8 mouse cellular contexts compared by ENCODE assay signal in genomic region chr7:27731946-27732345, GRCm38 (mm10). TPM values are rescaled to one million over a fixed set of nuclear protein-coding genes. Genes with fewer than 3 reads are reported as not detected.
DNase-seq lines count a peak whose midpoint lies in the region; ATAC-seq and TF ChIP-seq lines count a peak whose summit lies in the region.

No protein-coding gene starts in this region.

- H3K4me1 ChIP-seq in cerebellum, adult 2 months (ENCODE audit: control insufficient read depth, insufficient read depth, low read length): peaks cover 4% of the 10 kb centered on the region
- no peaks in the 10 kb centered on the region; the same call in 1 of the 2 replicates for H3K4me1 ChIP-seq in testis, adult 2 months (ENCODE audit: control insufficient read depth, insufficient read depth, low read length)
- H3K4me1 ChIP-seq in limb, embryonic 15.5 days: peaks cover 9% of the 10 kb centered on the region; the same call in 1 of the 2 replicates
- peaks cover 5% of the 10 kb centered on the region; the same call in 1 of the 2 replicates for H3K4me1 ChIP-seq in stomach, embryonic 14.5 days (ENCODE audit: control insufficient read depth, insufficient read depth, low read length)

- no peak for DNase-seq in cerebellum, adult 2 months
- no peak for DNase-seq in testis, postnatal 14 days (ENCODE audit: low spot score)
- no peak for DNase-seq in thymus, postnatal 10 days (ENCODE audit: low spot score in 2 of 2)

- no peak for TF ChIP-seq POLR2A in cerebellum, adult 2 months (IDR thresholded peaks at IDR 0.05; ENCODE audit: borderline replicate concordance, insufficient read depth, low read length)
- TF ChIP-seq POLR2A in testis, adult 2 months (IDR thresholded peaks at IDR 0.05; ENCODE audit: control insufficient read depth, low read depth, low read length): no peak

- ATAC-seq in cerebellum, adult (ENCODE audit: insufficient number of reproducible peaks, low FRiP score, low TSS enrichment): no peak
- ATAC-seq in limb, embryonic 15.5 days (ENCODE audit: insufficient number of reproducible peaks, low FRiP score, low TSS enrichment, low read depth): no peak
- no peak for ATAC-seq in stomach, embryonic 14.5 days (ENCODE audit: insufficient number of reproducible peaks, insufficient read depth, low FRiP score, low read depth)
- ATAC-seq in granulocyte monocyte progenitor cell, adult 5-6 weeks (replicated peaks; ENCODE audit: poor library complexity, severe bottlenecking): no peak

- TF ChIP-seq CTCF in cerebellum, adult 2 months (IDR thresholded peaks at IDR 0.05; ENCODE audit: borderline replicate concordance, insufficient read depth, low read depth, low read length): no peak
- no peak for TF ChIP-seq CTCF in testis, adult 2 months (IDR thresholded peaks at IDR 0.05; ENCODE audit: control insufficient read depth, insufficient read depth, insufficient replicate concordance, low read depth, low read length)

- peak overlapping the region; percentile 63; the same call in 1 of the 2 replicates for H3K27ac ChIP-seq in cerebellum, adult 2 months (ENCODE audit: insufficient read depth, low read length)
- H3K27ac ChIP-seq in testis, adult 2 months (ENCODE audit: control insufficient read depth, insufficient read depth, low read depth, low read length): peak overlapping the region; percentile 59; the same call in 1 of the 2 replicates
- peak overlapping the region; percentile 95 for H3K27ac ChIP-seq in limb, embryonic 15.5 days
- peak overlapping the region; percentile 85 for H3K27ac ChIP-seq in stomach, embryonic 14.5 days (ENCODE audit: low read length)

- H3K9ac ChIP-seq in limb, embryonic 15.5 days: peak overlapping the region; percentile 76
- peak overlapping the region; percentile 74 for H3K9ac ChIP-seq in stomach, embryonic 14.5 days (replicated peaks; ENCODE audit: low read depth, low read length)

- H3K4me2 ChIP-seq in limb, embryonic 15.5 days: peak overlapping the region; percentile 55
- H3K4me2 ChIP-seq in stomach, embryonic 14.5 days (replicated peaks; ENCODE audit: low read depth, low read length): peak overlapping the region; percentile 56

- no peaks in the 10 kb centered on the region for H3K36me3 ChIP-seq in testis, adult 2 months (ENCODE audit: control insufficient read depth, insufficient read depth, low read length)
- no peaks in the 10 kb centered on the region for H3K36me3 ChIP-seq in limb, embryonic 15.5 days
- H3K36me3 ChIP-seq in stomach, embryonic 14.5 days (ENCODE audit: control insufficient read depth, insufficient read depth, low read length): no peaks in the 10 kb centered on the region

- no peaks in the 10 kb centered on the region for H3K27me3 ChIP-seq in cerebellum, adult 2 months (ENCODE audit: control insufficient read depth, insufficient read depth, low read length)
- no peaks in the 10 kb centered on the region for H3K27me3 ChIP-seq in testis, adult 2 months (ENCODE audit: control insufficient read depth, insufficient read depth, low read length)
- H3K27me3 ChIP-seq in limb, embryonic 15.5 days: no peaks in the 10 kb centered on the region
- no peaks in the 10 kb centered on the region for H3K27me3 ChIP-seq in stomach, embryonic 14.5 days (ENCODE audit: control insufficient read depth, insufficient read depth, low read length)

- no peaks in the 10 kb centered on the region for H3K9me3 ChIP-seq in limb, embryonic 15.5 days
- no peaks in the 10 kb centered on the region for H3K9me3 ChIP-seq in stomach, embryonic 14.5 days (ENCODE audit: control insufficient read depth, low read depth, low read length)

- under 1% methylated on average over 12 of the region's 12 CpGs for WGBS in cerebellum, adult 2 months
- WGBS in limb, embryonic 15.5 days: 6% methylated on average over 12 of the region's 12 CpGs
- WGBS in stomach, embryonic 14.5 days: 4% methylated on average over 12 of the region's 12 CpGs

- peak overlapping the region; percentile 55 for H3K4me3 ChIP-seq in cerebellum, adult 2 months (replicated peaks; ENCODE audit: insufficient read depth, low read depth, low read length)
- peak overlapping the region; percentile 90 for H3K4me3 ChIP-seq in testis, adult 2 months (ENCODE audit: control insufficient read depth, low read depth, low read length)
- peak overlapping the region; percentile 73 for H3K4me3 ChIP-seq in limb, embryonic 15.5 days
- peak overlapping the region; percentile 70 for H3K4me3 ChIP-seq in stomach, embryonic 14.5 days (ENCODE audit: low read depth, low read length)

RNA-seq across cellular contexts. Expression of gene Zfp60, which starts 0.8 kb away (rescaled TPM):
- 15.8 and 16.3 TPM in 2 replicates for polyA plus RNA-seq in cerebellum, adult 2 months (2012; rRNA removed)
- polyA plus RNA-seq in testis, adult 2 months (2012; rRNA removed): 4.7 and 8.0 TPM in 2 replicates
- polyA plus RNA-seq in limb, embryonic 15.5 days (2015; fragmentation: Nextera tagmentation; extraction: Ambion mirVana): 29.0 and 32.3 TPM in 2 replicates
- 36.9 and 37.2 TPM in 2 replicates for polyA plus RNA-seq in stomach, embryonic 14.5 days (2014; fragmentation: Nextera tagmentation; extraction: Ambion mirVana)
- 11.7 and 20.6 TPM in 2 replicates for total RNA-seq in granulocyte monocyte progenitor cell, adult 5-6 weeks (2014; fragmentation: Nextera tagmentation)
- total RNA-seq in granulocyte monocyte progenitor cell, adult 5-6 weeks (2017): 7.0 and 8.9 TPM in 2 replicates

RNA-seq across cellular contexts. Expression of gene Zfp607b, which starts 42.8 kb away (rescaled TPM):
- 4.3 and 4.6 TPM in 2 replicates for polyA plus RNA-seq in cerebellum, adult 2 months (2012; rRNA removed)
- 27.7 and 38.1 TPM in 2 replicates for polyA plus RNA-seq in testis, adult 2 months (2012; rRNA removed)
- 2.8 and 3.2 TPM in 2 replicates for polyA plus RNA-seq in limb, embryonic 15.5 days (2015; fragmentation: Nextera tagmentation; extraction: Ambion mirVana)
- polyA plus RNA-seq in stomach, embryonic 14.5 days (2014; fragmentation: Nextera tagmentation; extraction: Ambion mirVana): 2.9 and 3.3 TPM in 2 replicates
- total RNA-seq in granulocyte monocyte progenitor cell, adult 5-6 weeks (2014; fragmentation: Nextera tagmentation): 0.66 and 1.7 TPM in 2 replicates
- total RNA-seq in granulocyte monocyte progenitor cell, adult 5-6 weeks (2017): 0.69 and 7.9 TPM in 2 replicates

RNA-seq across cellular contexts. Expression of gene Map3k10, which starts 57.5 kb away (rescaled TPM):
- 96.7 and 99.4 TPM in 2 replicates for polyA plus RNA-seq in cerebellum, adult 2 months (2012; rRNA removed)
- 26.6 and 33.7 TPM in 2 replicates for polyA plus RNA-seq in testis, adult 2 months (2012; rRNA removed)
- 5.8 and 9.0 TPM in 2 replicates for polyA plus RNA-seq in limb, embryonic 15.5 days (2015; fragmentation: Nextera tagmentation; extraction: Ambion mirVana)
- 4.5 and 9.2 TPM in 2 replicates for polyA plus RNA-seq in stomach, embryonic 14.5 days (2014; fragmentation: Nextera tagmentation; extraction: Ambion mirVana)
- 3.2 and 3.5 TPM in 2 replicates for total RNA-seq in granulocyte monocyte progenitor cell, adult 5-6 weeks (2014; fragmentation: Nextera tagmentation)
- total RNA-seq in granulocyte monocyte progenitor cell, adult 5-6 weeks (2017): 4.9 and 5.0 TPM in 2 replicates
